Mouse (Mus musculus): ENCODE results near the gene Arl8b. TPM values are rescaled to one million over a fixed set of nuclear protein-coding genes. Genes with fewer than 3 reads are reported as not detected.

Gene Arl8b
- total and polyA plus RNA-seq, 3 experiments, result 37.7 to 120 (median 75.2) TPM

GRCm38 (mm10) chr6:108837958-108838357 lies 55.1 kb downstream of the Arl8b start:
- H3K4me3 ChIP-seq (ENCODE audit: control insufficient read depth in 1 of 2, insufficient read depth in 1 of 2, low read depth in 2 of 2, low read length in 2 of 2), result no peak overlapping the region
- no peaks in the 10 kb centered on the region for H3K27me3 ChIP-seq (ENCODE audit: control insufficient read depth in 1 of 2, insufficient read depth in 2 of 2, low read length in 2 of 2)
- H3K9ac ChIP-seq (ENCODE audit: control insufficient read depth, low read depth, low read length, poor library complexity, severe bottlenecking), result no peak overlapping the region
- no peaks in the 10 kb centered on the region for H3K9me3 ChIP-seq (replicated peaks; ENCODE audit: insufficient read depth, low read length)
- H3K4me1 ChIP-seq (ENCODE audit: control insufficient read depth in 1 of 2, insufficient read depth in 2 of 2, low read length in 2 of 2), result peaks cover 8 to 14% of the 10 kb centered on the region in 2 experiments
- TF ChIP-seq POLR2A (IDR thresholded peaks at IDR 0.05; ENCODE audit: control insufficient read depth in 1 of 2, insufficient read depth in 1 of 2, low read depth in 1 of 2, low read length in 2 of 2, poor library complexity in 1 of 2) (no peak), GATA1 (IDR thresholded peaks at IDR 0.05; ENCODE audit: low read depth, low read length) (no peak), TCF12 (IDR thresholded peaks at IDR 0.05; ENCODE audit: low read depth, low read length) (no peak), ZNF384 (IDR thresholded peaks at IDR 0.05; ENCODE audit: low read depth, low read length) (no peak), EP300 (IDR thresholded peaks at IDR 0.05; ENCODE audit: low read depth in 1 of 2, low read length in 2 of 2) (no peak), NRF1 (IDR thresholded peaks at IDR 0.05; ENCODE audit: insufficient read depth, low read depth, low read length, poor library complexity, severe bottlenecking) (no peak), ELF1 (IDR thresholded peaks at IDR 0.05; ENCODE audit: low read depth, low read length) (no peak), USF1 (IDR thresholded peaks at IDR 0.05; ENCODE audit: low read depth, low read length) (no peak), CHD1 (IDR thresholded peaks at IDR 0.05; ENCODE audit: low read depth, low read length) (no peak), MAX (IDR thresholded peaks at IDR 0.05; ENCODE audit: low read length) (no peak), USF2 (IDR thresholded peaks at IDR 0.05; ENCODE audit: borderline replicate concordance in 1 of 2, insufficient read depth in 1 of 2, low read depth in 1 of 2, low read length in 2 of 2) (no peak), MAZ (IDR thresholded peaks at IDR 0.05; ENCODE audit: low read depth, low read length) (no peak), RAD21 (IDR thresholded peaks at IDR 0.05; ENCODE audit: low read depth, low read length) (no peak), TBP (IDR thresholded peaks at IDR 0.05; ENCODE audit: low read depth, low read length) (no peak)
- H3K27ac ChIP-seq (ENCODE audit: control insufficient read depth, low read depth, low read length), result no peak overlapping the region
- peaks cover 7% of the 10 kb centered on the region; the same call in 1 of the 2 replicates for H3K79me2 ChIP-seq (ENCODE audit: control insufficient read depth, insufficient read depth, low read length, poor library complexity)
- peaks cover 14 to 16% of the 10 kb centered on the region in 2 experiments for H3K36me3 ChIP-seq (ENCODE audit: control insufficient read depth in 1 of 2, insufficient read depth in 2 of 2, low read length in 2 of 2)
- DNase-seq (ENCODE audit: low read depth, low spot score), result no peak

- Histone ChIP-seq H3K36me3 (ENCODE audit: control insufficient read depth in 1 of 2, insufficient read depth in 2 of 2, low read length in 2 of 2) (peaks cover 3 to 19% of the 10 kb centered on the region in 2 experiments), H3K27ac (ENCODE audit: control insufficient read depth, low read depth, low read length) (no peak overlapping the region), H3K27me3 (ENCODE audit: control insufficient read depth in 1 of 2, insufficient read depth in 2 of 2, low read length in 2 of 2) (no peaks in the 10 kb centered on the region), H3K79me2 (ENCODE audit: control insufficient read depth, insufficient read depth, low read length, poor library complexity) (peaks cover 7% of the 10 kb centered on the region; the same call in 1 of the 2 replicates), H3K9ac (ENCODE audit: control insufficient read depth, low read depth, low read length, poor library complexity, severe bottlenecking) (no peak overlapping the region), H3K4me3 (ENCODE audit: control insufficient read depth in 1 of 2, insufficient read depth in 1 of 2, low read depth in 2 of 2, low read length in 2 of 2) (no peak overlapping the region), H3K9me3 (replicated peaks; ENCODE audit: insufficient read depth, low read length) (no peaks in the 10 kb centered on the region), H3K4me1 (ENCODE audit: control insufficient read depth in 1 of 2, insufficient read depth in 2 of 2, low read length in 2 of 2) (peaks cover 0 to 6% of the 10 kb centered on the region in 2 experiments; a peak in 3 of 4 replicates)
- DNase-seq (ENCODE audit: low read depth, low spot score), result no peak
- TF ChIP-seq NELFE (IDR thresholded peaks at IDR 0.05; ENCODE audit: low read depth, low read length), result no peak
- TF ChIP-seq SMC3 (IDR thresholded peaks at IDR 0.05; ENCODE audit: low read depth, low read length), result no peak
- no peak for TF ChIP-seq BHLHE40 (IDR thresholded peaks at IDR 0.05; ENCODE audit: borderline replicate concordance, low read depth, low read length)
- TF ChIP-seq KAT2A (conservative IDR thresholded peaks at IDR 0.05; ENCODE audit: low read depth, low read length), result no peak
- TF ChIP-seq NRF1 (IDR thresholded peaks at IDR 0.05; ENCODE audit: insufficient read depth, low read depth, low read length, poor library complexity, severe bottlenecking), result no peak
- TF ChIP-seq JUND (IDR thresholded peaks at IDR 0.05; ENCODE audit: low read depth, low read length), result no peak
- TF ChIP-seq RCOR1 (IDR thresholded peaks at IDR 0.05; ENCODE audit: low read depth, low read length), result no peak
- no peak for TF ChIP-seq POLR2AphosphoS2 (IDR thresholded peaks at IDR 0.05; ENCODE audit: low read length)
- no peak for TF ChIP-seq ZC3H11A (IDR thresholded peaks at IDR 0.05; ENCODE audit: low read depth, low read length)
These were observed 56.5 kb downstream of the Arl8b start for GRCm38 (mm10) chr6:108839432-108839831.
